Mouse (Mus musculus): ENCODE results near the gene Tubal3.
"Not testable (repeated sequence)": the region's sequence is repeated elsewhere in the genome, so short reads cannot be mapped to it uniquely, and the experiment has no call there.

Tubal3 gene

GRCm38 (mm10) chr13:3917571-3918311, at the start of gene Tubal3, which contains the start of gene Net1:
Gene Tubal3, plus strand, starts transcription at chr13:3918274.
Gene Net1, minus strand, starts transcription at chr13:3918220.
- DNase-seq (ENCODE audit: low read depth, low spot score) = peak; percentile 61

- no peak for DNase-seq (ENCODE audit: low read depth, low spot score)
These were observed 48.2 kb upstream of the Tubal3 start for GRCm38 (mm10) chr13:3869901-3870300.

- DNase-seq (ENCODE audit: low read depth, low spot score) = no peak
These were observed 45.2 kb upstream of the Tubal3 start for GRCm38 (mm10) chr13:3872832-3873231.

GRCm38 (mm10) chr13:3876448-3876847, 41.6 kb upstream of the Tubal3 start:
- DNase-seq (ENCODE audit: low read depth, low spot score) = no peak

- no peak for DNase-seq (ENCODE audit: low read depth, low spot score)
These were observed 40.9 kb upstream of the Tubal3 start for GRCm38 (mm10) chr13:3877185-3877584.

GRCm38 (mm10) chr13:3877679-3878220, 40.3 kb upstream of the Tubal3 start:
- DNase-seq (ENCODE audit: low read depth, low spot score) = no peak

- DNase-seq (ENCODE audit: low read depth, low spot score) = no peak
These were observed 31.4 kb upstream of the Tubal3 start for GRCm38 (mm10) chr13:3886663-3887062.

GRCm38 (mm10) chr13:3889111-3889510, 29.0 kb upstream of the Tubal3 start:
- no peak for DNase-seq (ENCODE audit: low read depth, low spot score)

GRCm38 (mm10) chr13:3890061-3890460, 28.0 kb upstream of the Tubal3 start:
- DNase-seq (ENCODE audit: low read depth, low spot score) = no peak

- DNase-seq (ENCODE audit: low read depth, low spot score) = no peak
These were observed 26.5 kb upstream of the Tubal3 start for GRCm38 (mm10) chr13:3891479-3892087.

GRCm38 (mm10) chr13:3892601-3893000, 25.5 kb upstream of the Tubal3 start:
- no peak for DNase-seq (ENCODE audit: low read depth, low spot score)

GRCm38 (mm10) chr13:3893126-3893734, 24.8 kb upstream of the Tubal3 start:
- peak; percentile 66 for DNase-seq (ENCODE audit: low read depth, low spot score)

- no peak for DNase-seq (ENCODE audit: low read depth, low spot score)
These were observed 23.5 kb upstream of the Tubal3 start for GRCm38 (mm10) chr13:3894549-3894948.

GRCm38 (mm10) chr13:3895397-3895980, 22.6 kb upstream of the Tubal3 start:
- DNase-seq (ENCODE audit: low read depth, low spot score) = no peak

- DNase-seq (ENCODE audit: low read depth, low spot score) = no peak
These were observed 22.0 kb upstream of the Tubal3 start for GRCm38 (mm10) chr13:3896032-3896431.

- DNase-seq (ENCODE audit: low read depth, low spot score) = no peak
These were observed 21.2 kb upstream of the Tubal3 start for GRCm38 (mm10) chr13:3896913-3897312.

GRCm38 (mm10) chr13:3898202-3898601, 19.9 kb upstream of the Tubal3 start:
- DNase-seq (ENCODE audit: low read depth, low spot score) = not testable (repeated sequence)

- no peak for DNase-seq (ENCODE audit: low read depth, low spot score)
These were observed 18.8 kb upstream of the Tubal3 start for GRCm38 (mm10) chr13:3899301-3899700.

- no peak for DNase-seq (ENCODE audit: low read depth, low spot score)
These were observed 10.8 kb upstream of the Tubal3 start for GRCm38 (mm10) chr13:3907151-3907696.

- DNase-seq (ENCODE audit: low read depth, low spot score) = no peak
These were observed 9.8 kb upstream of the Tubal3 start for GRCm38 (mm10) chr13:3908262-3908661.

GRCm38 (mm10) chr13:3910356-3910755, 7.7 kb upstream of the Tubal3 start:
- no peak for DNase-seq (ENCODE audit: low read depth, low spot score)

GRCm38 (mm10) chr13:3913504-3913903, 4.6 kb upstream of the Tubal3 start:
- DNase-seq (ENCODE audit: low read depth, low spot score) = no peak
